Mouse (Mus musculus) ES-E14 (cell line): ENCODE results near the gene Them7.

Experiments used
- CHD2 ChIP-seq: IDR thresholded peaks from 2 replicates; pipeline ENCODE4 v1.6.1; 2014; ENCODE audit warnings: mild to moderate bottlenecking, low read depth, low read length, inconsistent platforms
- HCFC1 ChIP-seq: IDR thresholded peaks from 2 replicates; pipeline ENCODE4 v1.6.1; 2012; ENCODE audit warnings: low read length, inconsistent platforms, borderline replicate concordance; ENCODE audit not compliant: insufficient read depth
- ZC3H11A ChIP-seq: IDR thresholded peaks from 2 replicates; pipeline ENCODE4 v1.6.1; 2012; ENCODE audit warnings: low read depth, mild to moderate bottlenecking, inconsistent platforms, low read length, borderline replicate concordance
- ZNF384 ChIP-seq: IDR thresholded peaks from 2 replicates; pipeline ENCODE4 v1.6.1; 2012; ENCODE audit warnings: low read depth, low read length, inconsistent platforms

- TF ChIP-seq HCFC1 (no peak), ZNF384 (no peak), CHD2 (no peak), ZC3H11A (no peak)
These were observed 2.3 kb downstream of the Them7 start for GRCm38 (mm10) chr2:105226297-105226958.
